Mouse (Mus musculus): Measurements from ENCODE around the gene Dcaf5.
"Not testable (repeated sequence)": the region's sequence is repeated elsewhere in the genome, so short reads cannot be mapped to it uniquely, and the experiment has no call there.

Dcaf5 gene

GRCm38 (mm10) chr12:80436336-80436976 is at the start of gene Dcaf5:
Gene Dcaf5 (minus strand): TSS chr12:80436601.
- DNase-seq (ENCODE audit: low spot score): peak; percentile 57

GRCm38 (mm10) chr12:80483397-80483796 is 47.0 kb upstream of the Dcaf5 start:
- DNase-seq (ENCODE audit: low spot score): no peak

- DNase-seq (ENCODE audit: low spot score): no peak
Measured at GRCm38 (mm10) chr12:80479986-80480385, 43.6 kb upstream of the Dcaf5 start.

GRCm38 (mm10) chr12:80473731-80474130 is 37.3 kb upstream of the Dcaf5 start:
- no peak for DNase-seq (ENCODE audit: low spot score)

- no peak for DNase-seq (ENCODE audit: low spot score)
Measured at GRCm38 (mm10) chr12:80471926-80472325, 35.5 kb upstream of the Dcaf5 start.

GRCm38 (mm10) chr12:80470206-80470605 is 33.8 kb upstream of the Dcaf5 start:
- no peak for DNase-seq (ENCODE audit: low spot score)

- no peak for DNase-seq (ENCODE audit: low spot score)
Measured at GRCm38 (mm10) chr12:80463666-80464269, 27.4 kb upstream of the Dcaf5 start.

- peak; percentile 91 for DNase-seq (ENCODE audit: low spot score)
Measured at GRCm38 (mm10) chr12:80462942-80463651, 26.7 kb upstream of the Dcaf5 start, which contains the start of gene Exd2. Gene Exd2 (plus strand): TSS chr12:80463095.

GRCm38 (mm10) chr12:80462292-80462896 is 26.0 kb upstream of the Dcaf5 start:
- DNase-seq (ENCODE audit: low spot score): not testable (repeated sequence)

- DNase-seq (ENCODE audit: low spot score): no peak
Measured at GRCm38 (mm10) chr12:80458033-80458432, 21.6 kb upstream of the Dcaf5 start.

- DNase-seq (ENCODE audit: low spot score): no peak
Measured at GRCm38 (mm10) chr12:80453506-80453905, 17.1 kb upstream of the Dcaf5 start.

- no peak for DNase-seq (ENCODE audit: low spot score)
Measured at GRCm38 (mm10) chr12:80444525-80445109, 8.2 kb upstream of the Dcaf5 start.

- no peak for DNase-seq (ENCODE audit: low spot score)
Measured at GRCm38 (mm10) chr12:80440957-80441356, 4.6 kb upstream of the Dcaf5 start.

GRCm38 (mm10) chr12:80437051-80437675 is 762 bp upstream of the Dcaf5 start:
- no peak for DNase-seq (ENCODE audit: low spot score)

GRCm38 (mm10) chr12:80435887-80436286 is 514 bp downstream of the Dcaf5 start:
- no peak for DNase-seq (ENCODE audit: low spot score)

GRCm38 (mm10) chr12:80434961-80435691 is 1.3 kb downstream of the Dcaf5 start:
- DNase-seq (ENCODE audit: low spot score): peak; percentile 73

GRCm38 (mm10) chr12:80434601-80434960 is 1.8 kb downstream of the Dcaf5 start:
- DNase-seq (ENCODE audit: low spot score): no peak

GRCm38 (mm10) chr12:80433266-80433665 is 3.1 kb downstream of the Dcaf5 start:
- no peak for DNase-seq (ENCODE audit: low spot score)

GRCm38 (mm10) chr12:80427683-80428082 is 8.7 kb downstream of the Dcaf5 start:
- DNase-seq (ENCODE audit: low spot score): no peak

GRCm38 (mm10) chr12:80415100-80415499 is 21.3 kb downstream of the Dcaf5 start:
- no peak for DNase-seq (ENCODE audit: low spot score)

- DNase-seq (ENCODE audit: low spot score): no peak
Measured at GRCm38 (mm10) chr12:80410855-80411254, 25.5 kb downstream of the Dcaf5 start.

All from ovary, postnatal 14 days (tissue).